Mouse (Mus musculus) small intestine, adult 2 months (tissue): ENCODE measurements around the gene Rad21l.

Source experiments
- CTCF ChIP-seq: fragments of 200-500 bp; IDR thresholded peaks from 2 replicates; pipeline ENCODE4 v1.5.1; 2012; ENCODE audit warnings: low read depth, mild to moderate bottlenecking, control low read depth, inconsistent platforms, low read length, moderate library complexity, mixed read lengths; ENCODE audit not compliant: insufficient replicate concordance, insufficient read length; ENCODE audit errors: extremely low read depth
- POLR2A ChIP-seq: fragments of 200-500 bp; IDR thresholded peaks from 2 replicates; pipeline ENCODE4 v1.6.1; 2012; ENCODE audit warnings: low read depth, mild to moderate bottlenecking, control low read depth, inconsistent platforms, low read length, moderate library complexity

- no peak for TF ChIP-seq POLR2A
- TF ChIP-seq CTCF: no peak
Observed at GRCm38 (mm10) chr2:151628011-151628410, 40.3 kb downstream of the Rad21l start.
